Mouse (Mus musculus): ENCODE data around the gene Peli1.

Gene Peli1

DNA sequence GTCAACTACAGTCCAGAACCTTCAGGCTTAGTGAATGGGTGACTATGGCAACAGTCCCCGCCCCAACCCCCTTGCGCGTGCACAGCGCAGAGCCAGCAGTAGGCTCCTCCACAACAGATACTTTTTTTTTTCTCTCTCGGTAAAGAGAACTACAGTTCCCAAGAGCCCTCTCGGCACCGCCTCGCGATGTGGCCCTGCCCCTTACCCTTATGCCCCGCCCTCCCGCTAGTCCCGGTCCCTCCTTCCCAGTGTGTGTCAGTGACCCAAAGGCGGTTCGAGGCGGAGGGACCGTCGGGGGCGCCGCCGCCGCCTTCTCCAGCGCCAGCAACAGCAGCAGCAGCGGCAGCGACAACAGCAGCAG lies at the start of gene Peli1:
Gene Peli1 (plus strand): TSS at position 225 of the 361 bp plus-strand sequence.
- peak; percentile 95 for DNase-seq (ENCODE audit: low spot score)

DNA sequence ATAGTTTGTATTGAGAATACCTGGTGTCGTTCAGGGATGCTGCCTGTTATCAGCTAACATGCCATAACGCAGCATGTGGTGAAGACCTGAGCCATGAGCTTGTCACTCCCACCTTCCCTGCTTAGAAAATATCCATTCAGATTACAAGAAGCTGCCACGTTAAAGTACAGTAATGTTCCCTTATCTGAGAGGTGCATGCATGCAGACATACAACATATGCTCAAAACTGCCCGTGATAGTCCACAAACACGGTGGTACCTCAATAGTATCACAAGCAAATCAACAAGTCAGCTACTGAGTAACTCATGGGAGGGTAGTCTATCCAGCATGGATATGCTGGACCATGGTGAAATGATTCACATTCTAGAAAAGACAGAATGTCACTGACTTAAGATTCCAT lies 48.5 kb upstream of the Peli1 start:
- DNase-seq (ENCODE audit: low spot score) = no peak

DNA sequence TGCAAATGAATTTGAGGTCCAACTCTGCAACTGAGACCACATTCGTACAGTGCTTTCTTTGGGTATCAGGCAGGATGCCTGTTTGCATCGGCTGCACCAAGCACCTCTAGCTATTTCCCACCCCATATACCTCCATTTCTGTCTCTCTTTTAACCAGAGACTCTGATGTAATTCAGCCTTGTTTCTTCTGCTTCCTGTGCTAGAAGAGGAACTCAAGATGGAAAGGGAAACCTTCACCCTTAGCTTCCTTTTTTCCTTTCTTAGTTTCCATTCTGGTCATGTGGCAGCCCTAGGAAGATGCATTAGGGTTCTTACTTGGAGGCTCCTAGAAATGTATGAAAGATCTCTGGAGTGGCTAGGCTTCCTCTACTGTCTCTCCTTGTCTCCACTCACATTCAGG lies 44.9 kb upstream of the Peli1 start:
- DNase-seq (ENCODE audit: low spot score) = no peak

DNA sequence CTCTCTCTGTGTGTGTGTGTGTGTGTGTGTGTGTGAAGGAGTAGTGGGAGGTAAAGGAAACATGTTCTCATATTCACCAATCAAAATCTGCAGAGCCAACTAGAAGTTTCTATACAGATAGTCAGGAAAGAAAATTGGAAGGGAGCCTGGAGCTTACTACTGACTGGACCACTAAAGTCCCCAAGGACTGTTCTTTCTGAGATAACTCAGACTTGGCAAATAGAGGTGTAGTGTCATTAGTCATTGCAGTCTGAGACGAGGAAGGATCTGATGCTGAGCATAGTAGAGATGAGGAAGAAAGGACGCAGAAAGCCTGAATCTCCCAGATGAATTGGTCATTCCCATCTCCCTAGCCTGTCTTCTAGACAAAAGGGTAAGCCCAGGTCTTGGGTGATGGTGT lies 43.2 kb upstream of the Peli1 start:
- DNase-seq (ENCODE audit: low spot score) = no peak

DNA sequence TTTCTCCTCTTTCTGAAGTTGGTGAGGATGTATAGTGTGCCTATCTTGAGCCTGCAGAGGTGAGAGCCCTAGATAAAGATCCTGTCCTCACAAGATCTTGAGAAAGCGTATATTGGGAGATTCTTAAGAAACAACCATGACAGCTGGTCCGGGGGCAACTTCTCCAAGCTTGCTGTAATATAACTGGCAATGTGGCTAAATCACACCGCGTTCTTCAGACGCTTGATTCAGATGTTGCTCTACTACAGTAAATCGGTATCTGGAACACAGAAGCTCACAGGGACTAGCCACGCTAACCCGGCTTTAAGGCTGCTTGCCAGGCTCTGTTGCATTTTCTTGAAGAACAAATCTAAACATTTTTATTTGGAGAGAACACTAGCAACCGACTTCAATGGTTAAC lies 39.4 kb upstream of the Peli1 start:
- DNase-seq (ENCODE audit: low spot score) = no peak

DNA sequence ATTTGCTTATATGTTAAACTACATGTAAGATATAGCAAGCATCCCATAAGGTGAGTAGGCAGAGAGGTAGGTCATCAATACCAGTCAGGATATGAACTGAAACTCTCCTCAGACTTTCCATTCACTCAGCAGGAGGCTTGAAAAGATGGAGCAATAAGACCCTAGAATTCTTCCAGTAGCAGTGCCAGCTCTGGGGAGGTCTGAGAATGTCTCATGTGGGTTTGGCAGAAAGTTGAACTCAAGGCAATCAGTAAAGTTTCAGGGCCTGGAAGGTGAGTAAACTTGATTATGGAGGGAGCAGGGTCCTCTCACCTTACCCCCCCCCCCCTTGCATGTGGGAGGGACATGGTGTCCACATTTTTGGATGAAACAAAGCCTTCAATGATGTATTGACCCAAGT lies 36.5 kb upstream of the Peli1 start:
- DNase-seq (ENCODE audit: low spot score) = no peak

DNA sequence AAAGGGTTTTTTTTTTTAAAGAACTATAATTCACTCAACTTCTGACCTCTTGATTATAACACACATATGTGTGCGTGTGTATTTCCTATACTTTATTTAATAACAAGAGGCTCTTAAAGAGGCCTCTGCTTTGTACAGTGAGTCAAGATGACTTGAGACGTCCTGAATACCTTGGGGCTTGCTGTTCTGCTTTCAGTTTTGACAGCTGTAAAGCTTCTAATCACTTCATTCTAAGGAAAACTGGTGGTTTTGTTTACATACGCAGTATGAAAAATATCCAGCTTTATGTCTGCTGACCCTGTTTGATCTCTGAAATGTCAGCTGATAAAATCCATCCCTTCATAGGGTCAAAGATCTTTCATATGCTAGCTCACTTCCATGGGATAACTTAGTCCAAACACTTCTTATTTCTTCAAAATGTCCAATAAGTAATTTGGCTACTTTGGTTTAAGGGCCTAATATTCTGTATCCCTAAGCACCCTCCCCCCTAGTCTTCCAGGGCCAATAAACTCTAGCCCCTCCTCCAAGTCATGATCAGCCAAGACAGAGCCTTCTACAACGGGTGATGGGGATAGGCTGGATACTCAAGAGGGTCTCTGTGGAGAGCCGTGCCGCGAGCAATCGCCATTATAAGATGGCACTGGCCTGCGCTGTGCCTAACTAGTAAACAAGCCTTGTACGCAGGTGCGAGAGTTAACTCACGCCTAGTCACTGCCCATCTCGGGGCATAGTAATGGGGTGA lies 34.8 kb upstream of the Peli1 start:
- DNase-seq (ENCODE audit: low spot score) = no peak

DNA sequence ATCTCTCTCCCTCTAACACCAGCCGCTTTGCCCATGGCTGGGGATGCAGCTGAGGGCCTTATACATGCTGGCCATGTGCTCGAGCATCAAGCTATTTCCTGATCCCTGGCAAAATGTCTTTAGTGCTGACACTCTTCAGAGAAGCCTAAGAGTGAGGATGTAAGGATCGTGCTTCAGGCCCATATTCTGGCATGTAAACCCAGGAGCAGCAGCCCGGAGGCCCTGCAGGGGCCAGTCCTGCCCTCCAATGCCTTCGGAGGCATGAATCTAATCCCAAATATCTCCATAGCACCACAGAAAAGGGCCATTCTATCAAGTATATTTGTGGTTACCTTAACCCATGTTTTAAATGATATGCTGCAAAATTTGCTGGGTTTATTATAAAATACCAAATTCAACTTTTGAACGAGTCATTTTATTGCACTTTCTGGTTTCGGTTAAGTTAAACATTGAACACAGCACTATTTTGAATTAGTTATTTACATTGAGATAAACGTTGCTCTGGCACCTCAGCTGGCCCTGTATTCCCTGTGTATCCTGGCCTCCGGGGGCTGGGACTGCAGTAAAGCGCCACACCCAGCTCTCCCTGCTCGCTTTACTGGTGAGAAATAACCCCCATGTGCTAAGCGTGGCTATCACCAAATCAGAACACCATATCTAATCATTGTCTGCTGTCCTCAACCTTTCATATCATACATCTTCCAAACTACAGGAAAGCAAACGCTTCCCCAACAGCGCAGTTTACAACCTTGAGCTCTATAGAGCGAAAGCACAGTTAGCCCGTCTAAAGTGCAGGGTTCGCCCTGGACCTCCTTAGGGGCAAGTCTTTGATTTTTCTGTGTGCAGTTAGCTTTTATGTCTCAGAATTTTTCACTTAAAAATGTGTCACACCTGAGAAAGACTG lies 33.3 kb upstream of the Peli1 start:
- DNase-seq (ENCODE audit: low spot score) = peak; percentile 20

DNA sequence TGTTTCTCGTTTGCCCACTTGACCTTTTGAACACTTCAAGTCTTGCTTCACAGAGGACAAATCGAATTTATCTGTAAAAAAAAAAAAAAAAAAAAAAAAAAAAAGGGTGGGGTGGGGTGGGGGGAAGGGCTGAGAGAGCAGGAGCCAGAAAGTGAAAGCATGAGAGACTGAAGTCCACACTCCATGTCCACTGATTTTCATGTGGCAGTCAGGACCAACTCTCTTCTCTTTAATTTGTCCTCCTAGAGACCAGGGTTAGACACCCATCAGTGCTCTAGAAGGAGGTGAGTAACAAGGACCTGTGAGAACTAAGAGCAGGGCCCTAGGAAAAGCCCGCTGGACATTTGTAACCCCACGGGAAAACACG lies 32.7 kb upstream of the Peli1 start:
- no peak for DNase-seq (ENCODE audit: low spot score)

DNA sequence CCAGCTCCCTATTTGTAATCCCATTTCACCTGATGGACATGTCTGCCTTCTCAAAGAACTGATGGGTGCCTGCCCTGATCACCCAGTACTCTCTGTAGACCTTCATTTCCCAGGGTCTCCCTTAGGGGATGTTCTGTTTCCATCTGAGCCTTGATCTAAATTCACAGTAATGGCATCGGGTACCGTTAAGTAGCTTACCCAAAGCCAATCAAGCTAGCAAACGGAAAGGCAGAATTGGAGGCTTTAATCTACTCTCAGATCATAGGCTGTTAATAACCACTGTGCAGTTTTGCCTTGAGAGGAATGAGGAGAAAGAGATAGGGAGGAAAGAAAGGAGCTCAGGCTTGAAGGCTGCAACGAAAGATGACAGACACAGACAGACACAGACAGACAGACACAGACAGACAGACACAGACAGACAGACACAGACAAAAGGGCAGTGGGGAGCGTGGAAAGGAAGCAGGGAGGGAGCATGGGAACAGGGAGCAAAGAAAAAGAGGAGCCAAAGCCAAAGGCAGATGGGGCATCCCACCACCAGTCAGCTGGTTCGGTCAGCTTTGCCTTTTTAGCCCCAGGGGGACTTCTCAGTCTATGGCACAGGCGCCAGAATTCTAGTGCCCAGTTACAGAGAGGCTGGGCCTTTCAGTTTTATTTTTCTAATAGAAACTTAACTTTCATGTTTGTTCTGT lies 30.6 kb upstream of the Peli1 start:
- no peak for DNase-seq (ENCODE audit: low spot score)

DNA sequence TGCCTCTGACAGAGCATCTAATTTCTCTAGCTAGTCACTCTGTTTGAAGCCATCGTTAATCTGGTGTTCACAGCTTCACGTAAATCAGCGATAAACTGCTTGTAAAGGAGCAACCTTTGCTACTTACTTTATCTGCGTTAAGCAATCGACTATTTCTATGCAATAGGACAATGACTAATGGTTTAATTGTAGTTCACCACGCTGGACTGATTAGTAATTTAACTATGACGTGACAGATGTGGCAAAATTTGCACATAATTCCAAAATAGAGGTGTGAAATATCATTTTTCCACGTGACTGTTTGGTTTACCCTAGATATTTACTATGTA lies 30.1 kb upstream of the Peli1 start:
- DNase-seq (ENCODE audit: low spot score) = no peak

DNA sequence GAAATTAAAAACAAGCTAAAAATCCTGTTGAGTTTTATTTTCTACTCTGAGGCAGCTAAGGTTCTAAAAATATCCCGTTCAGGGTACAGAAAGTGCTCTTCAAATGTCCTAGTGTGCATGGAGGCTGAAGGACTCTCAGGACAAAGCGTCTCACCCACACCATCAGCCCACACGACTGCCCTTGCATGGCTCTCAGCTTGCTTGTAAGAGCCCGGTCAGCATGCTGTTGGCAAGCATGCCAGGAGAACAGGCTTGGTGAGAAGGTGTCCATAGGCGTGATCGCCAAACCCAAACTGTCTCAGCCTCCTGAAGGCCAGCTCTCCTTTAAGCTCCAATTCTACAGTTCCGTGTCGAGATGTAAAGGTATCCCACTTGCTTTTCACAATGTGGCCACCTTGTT lies 29.7 kb upstream of the Peli1 start:
- peak; percentile 26 for DNase-seq (ENCODE audit: low spot score)

DNA sequence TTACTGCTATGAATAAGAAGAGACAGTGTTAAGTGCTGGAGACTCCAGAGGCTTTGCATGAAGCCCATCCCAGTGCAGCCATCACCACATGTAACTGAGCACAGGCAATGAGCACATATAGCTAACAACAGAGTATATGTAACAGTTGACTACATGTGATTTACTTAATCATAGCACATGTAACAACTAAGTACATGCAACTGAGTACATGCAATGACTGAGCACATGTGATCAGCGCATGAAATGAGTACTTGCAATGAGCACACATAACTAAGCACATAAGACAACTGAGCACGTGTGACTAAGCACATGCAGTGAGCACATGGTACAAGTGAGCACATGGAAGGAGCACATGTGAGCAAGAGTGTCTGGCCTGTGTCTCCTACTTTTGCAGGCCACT lies 29.0 kb upstream of the Peli1 start:
- no peak for DNase-seq (ENCODE audit: low spot score)

DNA sequence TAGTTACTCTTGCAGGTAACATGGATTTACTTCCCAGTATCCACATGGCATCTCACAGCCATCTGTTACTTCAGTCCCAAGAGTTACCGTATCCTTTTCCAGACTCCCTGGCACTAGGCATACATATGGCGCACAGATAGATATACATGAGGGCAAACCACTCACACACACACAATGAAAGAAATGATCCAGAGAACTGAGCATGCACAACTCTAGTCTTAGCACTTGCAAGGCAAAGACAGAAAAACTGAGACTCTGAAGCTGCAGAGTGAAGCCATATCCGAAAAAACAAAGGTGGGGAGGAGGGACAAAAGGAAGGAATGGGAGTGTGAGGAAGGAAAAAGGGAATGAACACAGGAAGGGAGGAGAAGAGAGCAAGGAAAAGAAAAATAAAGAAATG lies 27.8 kb upstream of the Peli1 start:
- DNase-seq (ENCODE audit: low spot score) = no peak

DNA sequence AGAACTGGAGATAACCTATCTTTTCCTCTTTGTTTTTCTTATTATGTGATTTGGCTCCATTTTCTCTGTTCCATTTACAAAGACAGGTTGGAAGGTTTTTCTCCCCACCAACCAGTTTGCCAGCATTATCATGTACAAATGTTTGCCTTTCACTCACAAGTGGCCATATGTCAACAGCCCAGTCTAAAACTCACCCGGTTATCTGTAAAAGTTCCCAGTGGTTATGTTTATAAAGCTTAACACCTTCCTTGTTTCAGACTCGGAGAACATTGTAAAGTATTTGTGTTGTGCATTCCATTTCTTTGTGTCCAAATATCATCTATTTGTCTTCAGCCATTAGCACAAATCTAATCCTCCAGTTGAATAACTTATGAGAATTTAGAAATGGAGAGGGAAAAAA lies 11.7 kb upstream of the Peli1 start:
- peak; percentile 12 for DNase-seq (ENCODE audit: low spot score)

DNA sequence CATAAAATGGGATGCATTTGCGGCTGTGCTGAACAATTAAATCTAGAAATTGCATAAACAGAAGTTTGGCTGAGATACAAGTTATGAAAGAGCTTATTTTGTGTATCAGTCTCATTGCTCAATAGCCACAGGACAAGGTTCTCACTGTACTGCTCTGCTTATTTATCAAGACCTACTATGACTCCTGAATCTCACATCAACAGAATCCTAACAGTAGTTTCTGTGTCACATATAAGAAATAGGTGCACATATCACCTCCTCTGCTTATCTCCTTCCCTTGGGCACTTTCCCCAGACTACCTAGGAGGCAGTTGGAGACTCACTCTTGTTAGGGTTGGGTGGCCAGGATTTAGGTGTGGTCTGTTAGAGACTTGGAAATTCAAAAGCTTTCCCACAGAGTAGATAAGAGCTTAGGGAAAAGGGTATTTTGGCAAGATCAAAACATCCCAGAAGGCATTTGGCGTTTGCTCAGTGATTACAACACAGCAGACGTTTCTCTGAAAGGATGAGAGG lies 11.2 kb upstream of the Peli1 start:
- peak; percentile 30 for DNase-seq (ENCODE audit: low spot score)

DNA sequence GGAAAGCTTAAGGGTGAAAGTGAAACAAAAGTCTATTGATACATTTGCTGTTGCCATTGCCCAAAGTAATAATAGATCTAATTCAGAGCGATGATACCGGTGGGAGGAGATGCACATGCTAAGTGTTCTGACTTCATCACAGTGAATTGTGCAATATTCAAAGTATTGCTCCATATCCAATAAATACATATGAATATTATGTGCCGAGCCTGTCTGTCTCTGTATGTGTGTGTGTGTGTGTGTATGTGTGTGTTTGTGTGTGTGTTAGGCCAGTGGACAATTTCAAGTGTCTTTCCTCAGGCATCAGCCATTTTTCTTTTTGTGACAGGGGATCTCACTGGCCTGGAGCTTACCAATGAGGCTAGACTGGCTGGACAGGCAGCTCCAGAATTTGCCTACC lies 9.9 kb upstream of the Peli1 start:
- DNase-seq (ENCODE audit: low spot score) = no peak

DNA sequence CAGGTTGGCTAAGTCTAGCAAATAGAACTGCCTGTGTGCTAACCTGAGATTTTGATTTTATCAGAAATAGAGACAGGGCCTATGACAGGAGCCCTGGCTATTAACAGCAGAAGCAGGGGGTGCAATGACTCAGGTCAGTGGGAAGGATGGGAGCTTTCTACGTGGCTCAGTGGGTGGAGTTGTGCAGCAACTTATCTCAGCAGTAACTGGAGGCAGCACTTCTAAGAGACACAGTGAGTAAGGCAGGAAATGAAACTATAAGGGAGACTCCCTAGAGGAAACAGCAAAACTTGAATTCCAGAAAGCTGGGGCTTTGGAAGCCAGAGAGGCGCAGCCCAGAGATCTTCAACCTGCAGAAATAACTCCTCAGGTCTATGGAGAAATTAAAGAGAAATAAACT lies 8.4 kb upstream of the Peli1 start:
- DNase-seq (ENCODE audit: low spot score) = peak; percentile 63

DNA sequence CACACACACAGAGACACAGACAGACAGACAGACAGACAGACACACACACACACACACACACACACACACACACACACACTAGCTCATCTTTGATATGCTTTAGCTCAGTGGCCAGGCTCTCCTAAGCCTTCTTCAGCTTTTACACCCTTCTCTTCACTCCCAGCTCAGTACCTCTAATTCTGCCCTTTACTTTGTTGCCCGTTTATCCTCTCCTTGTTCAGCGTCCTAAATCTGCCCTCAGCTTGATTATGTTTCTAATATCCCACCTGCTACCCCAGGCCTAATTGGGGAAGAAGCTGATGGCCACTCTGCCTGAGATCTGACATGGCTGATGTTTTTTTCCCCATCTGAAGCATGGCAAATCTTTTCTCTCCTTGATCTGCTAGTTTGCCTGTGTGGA lies 2.7 kb upstream of the Peli1 start:
- no peak for DNase-seq (ENCODE audit: low spot score)

DNA sequence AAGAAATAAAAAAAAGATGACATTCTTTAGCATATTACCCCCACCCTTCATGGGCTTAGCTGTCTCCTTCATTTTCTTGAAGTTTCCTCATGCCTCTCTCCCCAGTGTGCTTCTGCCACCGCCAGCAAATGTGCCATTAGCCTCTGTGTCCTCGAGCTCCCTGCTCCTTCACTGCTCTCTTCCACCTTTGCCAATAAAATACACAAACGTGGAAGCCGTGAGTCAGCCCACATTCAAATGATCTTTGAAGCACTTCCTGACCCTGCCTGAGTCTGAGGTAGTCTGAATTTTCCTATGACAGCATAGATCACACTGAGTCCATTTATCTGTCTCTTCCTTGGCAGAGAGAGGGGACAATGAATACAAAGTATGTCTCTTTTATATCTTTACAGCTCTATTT lies 1.5 kb upstream of the Peli1 start:
- no peak for DNase-seq (ENCODE audit: low spot score)

DNA sequence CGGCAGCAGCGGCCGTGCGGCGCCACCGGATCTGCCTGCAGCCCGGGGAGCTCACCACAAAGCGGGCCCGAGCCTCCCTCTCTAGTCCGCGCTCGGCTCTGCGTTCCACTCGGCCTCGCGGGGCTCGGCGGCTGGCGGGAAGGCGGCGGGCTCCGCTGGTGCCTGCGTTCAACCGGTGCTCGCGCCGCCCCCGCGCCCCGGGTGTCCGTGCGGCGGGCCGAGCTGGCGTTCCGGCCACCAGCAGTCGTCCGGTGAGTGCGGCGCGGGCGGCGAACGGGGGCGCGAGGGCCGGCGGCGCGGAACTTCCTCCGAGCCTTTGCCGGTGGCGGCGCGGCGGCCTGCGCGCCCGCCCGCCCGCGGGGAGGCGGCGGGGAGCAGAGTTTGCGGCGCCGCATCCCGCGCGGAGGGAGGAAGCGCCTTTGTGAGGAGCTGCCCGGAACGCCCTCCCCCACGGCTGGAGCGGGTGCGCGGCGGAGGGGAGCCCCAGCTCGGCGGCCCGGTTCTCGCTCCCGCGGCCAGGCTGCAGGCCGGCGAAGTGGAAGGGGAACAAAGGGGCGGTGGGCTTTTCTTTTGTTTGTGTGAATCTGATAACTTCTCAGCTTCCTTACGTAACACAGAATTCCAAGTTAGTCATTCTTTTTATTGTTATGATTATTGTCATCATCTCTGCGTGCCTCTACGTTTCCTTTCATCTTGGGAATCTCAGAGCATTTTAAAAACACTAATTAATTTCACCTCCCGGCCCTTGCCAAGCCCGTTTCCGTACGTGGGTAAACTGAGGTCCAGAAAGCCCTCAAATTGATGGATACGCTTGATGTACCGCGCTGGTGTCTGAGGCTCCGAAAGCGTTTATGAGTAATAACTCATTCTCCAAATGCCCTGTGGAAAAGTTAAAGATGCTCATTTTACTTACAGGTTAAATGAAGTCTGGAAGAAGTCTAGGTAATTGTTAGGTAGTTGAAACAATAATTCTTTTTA lies 626 bp downstream of the Peli1 start:
- DNase-seq (ENCODE audit: low spot score) = peak; percentile 67

DNA sequence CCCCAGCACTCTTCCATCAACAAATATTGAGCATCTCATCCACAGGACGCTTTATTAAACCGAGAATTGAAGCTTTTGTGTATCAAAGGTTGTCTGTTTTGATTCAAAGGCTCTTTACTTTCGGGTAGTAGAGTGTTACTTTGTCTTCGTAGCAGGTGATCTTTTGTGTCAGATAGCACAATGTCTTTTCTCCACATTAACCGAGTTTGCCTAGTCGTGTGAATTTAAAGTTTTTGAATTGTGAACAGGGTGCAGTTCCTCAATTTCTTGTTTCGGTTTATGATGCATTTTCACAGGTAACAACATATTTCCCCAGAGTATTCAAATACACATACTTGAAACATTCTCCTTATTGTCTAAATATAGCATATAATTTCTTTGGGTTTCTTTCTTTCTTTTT lies 1.5 kb downstream of the Peli1 start:
- DNase-seq (ENCODE audit: low spot score) = no peak

Measured in urinary bladder, postnatal 14 days (tissue).